Mouse (Mus musculus) CH12.LX (cell line): ENCODE data around the gene Tbx5. TPM values are rescaled to one million over a fixed set of nuclear protein-coding genes. Genes with fewer than 3 reads are reported as not detected.

Source experiments
- DNase-seq: peaks from one replicate; pipeline ENCODE4 v3.0.0-alpha.2; 2013; ENCODE audit errors: extremely low read depth
- H3K27ac ChIP-seq: 2 replicates; pipeline ENCODE4 v1.5.1; 2012; ENCODE audit warnings: low read depth, mild to moderate bottlenecking, control low read depth, moderate library complexity; ENCODE audit not compliant: insufficient read depth
- H3K27me3 ChIP-seq: replicated peaks from 2 replicates; pipeline ENCODE3; 2012; ENCODE audit warnings: inconsistent platforms
- H3K36me3 ChIP-seq, 2 experiments: replicated peaks in 1 of 2; 2 replicates each; pipeline versions ENCODE3 to v1.6.1; 2012; ENCODE audit warnings: inconsistent platforms in 1 of 2, low read length in 1 of 2, mild to moderate bottlenecking in 1 of 2, mixed read lengths in 1 of 2, moderate library complexity in 1 of 2; ENCODE audit not compliant: control insufficient read depth in 1 of 2, insufficient read depth in 1 of 2
- H3K4me1 ChIP-seq, 2 experiments: 2 replicates each; pipeline ENCODE4 v1.6.1; 2012; ENCODE audit warnings: inconsistent platforms in 1 of 2, moderate library complexity in 1 of 2; ENCODE audit not compliant: insufficient read depth in 2 of 2, control insufficient read depth in 1 of 2
- H3K4me2 ChIP-seq: 2 replicates; pipeline ENCODE4 v1.6.1; 2012; ENCODE audit warnings: low read depth, mild to moderate bottlenecking, control low read depth; ENCODE audit not compliant: poor library complexity, insufficient read depth, severe bottlenecking
- H3K4me3 ChIP-seq, 3 experiments: fragments of 150-350 bp in 1 of 3; sonication (generic) in 1 of 3; replicated peaks in 1 of 3; 2 replicates each; pipeline versions ENCODE3 to v1.5.1; 2011 to 2012; ENCODE audit warnings: low read depth in 2 of 3, low read length in 2 of 3, mild to moderate bottlenecking in 2 of 3, moderate library complexity in 2 of 3, control low read depth in 1 of 3, improper control_type of control experiment in 1 of 3, inconsistent platforms in 1 of 3, mixed read lengths in 1 of 3; ENCODE audit not compliant: poor library complexity in 1 of 3
- H3K79me2 ChIP-seq: replicated peaks from 2 replicates; pipeline ENCODE4 v1.6.1; 2012; ENCODE audit warnings: mild to moderate bottlenecking, moderate library complexity; ENCODE audit not compliant: control insufficient read depth, poor library complexity, insufficient read depth, severe bottlenecking; ENCODE audit errors: extremely low read depth
- H3K9ac ChIP-seq: 2 replicates; pipeline ENCODE4 v1.6.1; 2012; ENCODE audit warnings: low read depth, mild to moderate bottlenecking, control low read depth, moderate library complexity; ENCODE audit not compliant: insufficient read depth
- H3K9me3 ChIP-seq: replicated peaks from 2 replicates; pipeline ENCODE3; 2012; ENCODE audit warnings: low read length, inconsistent platforms, mixed read lengths
- CHD2 ChIP-seq: IDR thresholded peaks from 2 replicates; pipeline ENCODE4 v1.6.1; 2011; ENCODE audit warnings: low read length, improper control_type of control experiment
- CTCF ChIP-seq, 2 experiments: IDR thresholded peaks in 1 of 2; conservative IDR thresholded peaks in 1 of 2; 2 replicates each; pipeline ENCODE4 v1.5.1; 2011 to 2012; ENCODE audit warnings: low read depth in 2 of 2, low read length in 2 of 2, improper control_type of control experiment in 1 of 2, inconsistent platforms in 1 of 2, mild to moderate bottlenecking in 1 of 2, moderate library complexity in 1 of 2
- E2F4 ChIP-seq: IDR thresholded peaks from 2 replicates; pipeline ENCODE4 v1.6.1; 2011; ENCODE audit warnings: low read depth, low read length, improper control_type of control experiment; ENCODE audit not compliant: insufficient replicate concordance
- ELF1 ChIP-seq: IDR thresholded peaks from 2 replicates; pipeline ENCODE4 v1.6.1; 2014; ENCODE audit warnings: low read depth, mild to moderate bottlenecking, inconsistent platforms, low read length, improper control_type of control experiment
- ETS1 ChIP-seq: conservative IDR thresholded peaks from 2 replicates; pipeline ENCODE4 v1.6.1; 2012; ENCODE audit warnings: low read depth, mild to moderate bottlenecking, inconsistent platforms, low read length, improper control_type of control experiment, moderate library complexity
- JUND ChIP-seq: conservative IDR thresholded peaks from 2 replicates; pipeline ENCODE4 v1.6.1; 2011; ENCODE audit warnings: low read depth, low read length, improper control_type of control experiment
- KAT2A ChIP-seq: IDR thresholded peaks from 2 replicates; pipeline ENCODE4 v1.6.1; 2012; ENCODE audit warnings: low read length, improper control_type of control experiment, inconsistent platforms; ENCODE audit not compliant: insufficient replicate concordance
- MAFK ChIP-seq: IDR thresholded peaks from 2 replicates; pipeline ENCODE4 v1.6.1; 2011; ENCODE audit warnings: low read length, improper control_type of control experiment; ENCODE audit not compliant: insufficient replicate concordance
- MAX ChIP-seq: IDR thresholded peaks from 2 replicates; pipeline ENCODE4 v1.6.1; 2011; ENCODE audit warnings: low read length, improper control_type of control experiment
- MAZ ChIP-seq: IDR thresholded peaks from 2 replicates; pipeline ENCODE4 v1.6.1; 2012; ENCODE audit warnings: low read depth, mild to moderate bottlenecking, inconsistent platforms, low read length, improper control_type of control experiment, moderate library complexity
- MEF2A ChIP-seq: IDR thresholded peaks from 2 replicates; pipeline ENCODE4 v1.6.1; 2014; ENCODE audit warnings: low read depth, mild to moderate bottlenecking, inconsistent platforms, low read length, improper control_type of control experiment, borderline replicate concordance
- MXI1 ChIP-seq: IDR thresholded peaks from 2 replicates; pipeline ENCODE4 v1.6.1; 2011; ENCODE audit warnings: mild to moderate bottlenecking, low read depth, low read length, improper control_type of control experiment
- POLR2A ChIP-seq: IDR thresholded peaks from 2 replicates; pipeline ENCODE4 v1.6.1; 2011; ENCODE audit warnings: low read depth, mild to moderate bottlenecking, improper control_type of control experiment, low read length
- SIN3A ChIP-seq: IDR thresholded peaks from 2 replicates; pipeline ENCODE4 v1.6.1; 2012; ENCODE audit warnings: low read length, improper control_type of control experiment, inconsistent platforms
- TCF12 ChIP-seq: IDR thresholded peaks from 2 replicates; pipeline ENCODE4 v1.6.1; 2014; ENCODE audit warnings: low read depth, mild to moderate bottlenecking, inconsistent platforms, low read length, improper control_type of control experiment
- USF2 ChIP-seq: conservative IDR thresholded peaks from 2 replicates; pipeline ENCODE4 v1.6.1; 2011; ENCODE audit warnings: low read depth, low read length, improper control_type of control experiment
- ZC3H11A ChIP-seq: IDR thresholded peaks from 2 replicates; pipeline ENCODE4 v1.6.1; 2012; ENCODE audit warnings: low read depth, mild to moderate bottlenecking, inconsistent platforms, low read length, improper control_type of control experiment
- dilution Hi-C: fragments of 300-500 bp; cut with MboI; formaldehyde crosslinking; loops from 2 replicates; pipeline ENCODE4 v1.14.3; 2020; ENCODE audit warnings: low sequenced_read_pairs; ENCODE audit not compliant: extremely low pct_unique_long_range_greater_than_20kb, extremely low pct_ligation_motif_present
- in situ Hi-C: fragments of 300-500 bp; cut with MboI; formaldehyde crosslinking; loops from 3 replicates; pipeline ENCODE4 v1.14.3; 2019; ENCODE audit warnings: low sequenced_read_pairs, low pct_ligation_motif_present, low pct_unique_long_range_greater_than_20kb, mixed read lengths
- polyA plus RNA-seq: library from polyadenylated mRNA; unstranded; fragments of >175 nt; gene quantifications from 2 replicates; pipeline ENCODE4 v1.2.1, GENCODE M21; 2012; ENCODE audit warnings: low read depth; ENCODE audit not compliant: insufficient read length
- total RNA-seq, 2 experiments: library from RNA; depleted of rRNA; stranded (reverse); fragments of 300-350 nt in 1 of 2; fragments of >200 nt in 1 of 2; gene quantifications; 2 replicates each; pipeline ENCODE4 v1.2.3; 2012 to 2014

Gene Tbx5
- total and polyA plus RNA-seq, 3 experiments: not detected

- H3K9ac ChIP-seq: no peak overlapping the region
- in situ Hi-C loops (no loop called here), dilution Hi-C loops (no loop called here)
- H3K4me3 ChIP-seq: no peak overlapping the region
- H3K27me3 ChIP-seq: no peaks in the 10 kb centered on the region
- H3K79me2 ChIP-seq: no peaks in the 10 kb centered on the region
- H3K27ac ChIP-seq: no peak overlapping the region
- no peaks in the 10 kb centered on the region for H3K36me3 ChIP-seq
- no peak overlapping the region for H3K4me2 ChIP-seq
- no peak for DNase-seq
- peaks cover 80% of the 10 kb centered on the region for H3K9me3 ChIP-seq
- TF ChIP-seq MEF2A (no peak), CHD2 (no peak), USF2 (no peak), ETS1 (no peak)
- TF ChIP-seq, all 38 proteins: peak for 0
- no peaks in the 10 kb centered on the region for H3K4me1 ChIP-seq
Observed at GRCm38 (mm10) chr5:119885595-119885994, 53.1 kb downstream of the Tbx5 start.

DNA sequence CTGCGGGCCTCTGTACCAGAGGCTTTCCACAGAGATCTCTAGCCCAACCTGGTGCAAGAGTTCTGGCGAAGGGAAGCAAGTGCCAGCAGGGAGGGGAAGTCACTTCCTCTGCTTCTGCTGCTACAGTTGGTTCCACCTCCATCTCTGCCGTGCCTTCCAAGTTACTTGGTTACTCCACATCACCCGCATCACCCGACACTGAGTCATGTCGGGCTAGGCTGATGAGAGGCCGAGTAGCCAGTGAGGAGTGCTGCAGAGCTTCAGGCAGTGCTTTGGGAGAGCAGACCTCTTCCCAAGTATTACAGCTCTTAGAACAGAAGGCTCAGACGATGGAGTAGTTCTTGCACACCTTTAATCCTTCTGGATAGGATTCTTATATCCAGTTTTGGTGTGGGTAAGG lies 54.9 kb downstream of the Tbx5 start:
- Histone ChIP-seq H3K27ac (no peak overlapping the region), H3K36me3 (no peaks in the 10 kb centered on the region), H3K4me2 (no peak overlapping the region), H3K9ac (no peak overlapping the region), H3K4me1 (no peaks in the 10 kb centered on the region), H3K27me3 (no peaks in the 10 kb centered on the region), H3K79me2 (no peaks in the 10 kb centered on the region), H3K9me3 (peaks cover 84% of the 10 kb centered on the region), H3K4me3 (no peak overlapping the region)
- dilution Hi-C loops (no loop called here), in situ Hi-C loops (no loop called here)
- DNase-seq: no peak
- TF ChIP-seq CTCF (conservative IDR thresholded peaks at IDR 0.05 in 1 of 2, IDR thresholded peaks at IDR 0.05 in 1 of 2; ENCODE audit: low read depth in 2 of 2, low read length in 2 of 2) (no peak), SIN3A (no peak), POLR2A (no peak), E2F4 (no peak), ZC3H11A (no peak), ELF1 (no peak), KAT2A (no peak), MAX (no peak), TCF12 (no peak), MXI1 (no peak), CHD2 (no peak), JUND (no peak)

DNA sequence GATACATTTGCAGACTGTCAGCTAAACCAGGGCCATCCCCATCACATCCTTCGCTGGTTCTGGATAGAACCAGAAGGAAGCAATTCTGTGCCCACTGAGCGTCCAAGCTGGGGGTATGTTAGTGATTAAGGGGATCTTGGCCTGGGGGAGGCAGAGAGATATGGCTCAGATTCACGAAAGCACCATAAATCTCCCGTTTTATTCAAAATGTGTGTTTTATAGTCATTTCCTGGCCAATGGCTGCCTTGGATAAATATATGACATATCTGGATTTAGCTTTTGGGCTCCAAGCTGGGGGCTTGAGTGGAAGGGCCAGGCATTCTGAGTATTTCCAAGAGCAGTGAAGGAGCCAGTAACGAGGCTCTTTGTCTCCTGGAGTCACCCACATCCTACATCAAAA lies 59.5 kb downstream of the Tbx5 start:
- Histone ChIP-seq H3K27ac (no peak overlapping the region), H3K27me3 (no peaks in the 10 kb centered on the region), H3K9me3 (peaks cover 92% of the 10 kb centered on the region), H3K79me2 (no peaks in the 10 kb centered on the region), H3K4me1 (no peaks in the 10 kb centered on the region), H3K9ac (no peak overlapping the region), H3K4me3 (no peak overlapping the region), H3K36me3 (no peaks in the 10 kb centered on the region), H3K4me2 (no peak overlapping the region)
- dilution Hi-C loops: no loop called here
- in situ Hi-C loops: no loop called here
- DNase-seq: no peak
- TF ChIP-seq MEF2A: no peak
- TF ChIP-seq MAZ: no peak
- TF ChIP-seq MAFK: no peak
